Mouse (Mus musculus) heart, embryonic 10.5 days (tissue): ENCODE data around the gene Cit. TPM values are rescaled to one million over a fixed set of nuclear protein-coding genes. Genes with fewer than 3 reads are reported as not detected.

Source experiments
- DNase-seq: peaks from one replicate; pipeline ENCODE4 v3.0.0-alpha.2; 2017; ENCODE audit warnings: low spot score
- H3K27ac ChIP-seq: fragments of 300-500 bp; sonication (generic); 2 replicates; pipeline ENCODE4 v1.5.1; 2016; ENCODE audit warnings: mild to moderate bottlenecking
- H3K27me3 ChIP-seq: fragments of 300-500 bp; sonication (generic); 2 replicates; pipeline ENCODE4 v1.6.1; 2016; ENCODE audit warnings: mild to moderate bottlenecking; ENCODE audit not compliant: poor library complexity, insufficient read depth, severe bottlenecking
- H3K36me3 ChIP-seq: fragments of 300-500 bp; sonication (generic); 2 replicates; pipeline ENCODE4 v1.6.1; 2016; ENCODE audit warnings: mild to moderate bottlenecking, moderate library complexity
- H3K4me1 ChIP-seq: fragments of 300-500 bp; sonication (generic); 2 replicates; pipeline ENCODE4 v1.6.1; 2016; ENCODE audit warnings: mild to moderate bottlenecking
- H3K4me3 ChIP-seq: fragments of 300-500 bp; sonication (generic); 2 replicates; pipeline ENCODE4 v1.5.1; 2016; ENCODE audit warnings: mild to moderate bottlenecking, moderate library complexity
- H3K9me3 ChIP-seq: fragments of 300-500 bp; sonication (generic); 2 replicates; pipeline ENCODE4 v1.6.1; 2016; ENCODE audit warnings: mild to moderate bottlenecking, moderate library complexity
- WGBS: fragments of 180-500 bp; shearing (Covaris S2); methylation state at CpG from one replicate; pipeline ENCODE4 v1.1.7; 2016; 5-methylcytosine and 5-hydroxymethylcytosine counted together
- polyA plus RNA-seq: library from polyadenylated mRNA; unstranded; fragments of >200 nt; fragmentation: Nextera tagmentation; extraction: Ambion mirVana; gene quantifications from 2 replicates; pipeline ENCODE4 v1.2.1, GENCODE M21; 2016

Gene Cit
- polyA plus RNA-seq, 1 experiment from 2014 or later, result 38.5 TPM

DNA sequence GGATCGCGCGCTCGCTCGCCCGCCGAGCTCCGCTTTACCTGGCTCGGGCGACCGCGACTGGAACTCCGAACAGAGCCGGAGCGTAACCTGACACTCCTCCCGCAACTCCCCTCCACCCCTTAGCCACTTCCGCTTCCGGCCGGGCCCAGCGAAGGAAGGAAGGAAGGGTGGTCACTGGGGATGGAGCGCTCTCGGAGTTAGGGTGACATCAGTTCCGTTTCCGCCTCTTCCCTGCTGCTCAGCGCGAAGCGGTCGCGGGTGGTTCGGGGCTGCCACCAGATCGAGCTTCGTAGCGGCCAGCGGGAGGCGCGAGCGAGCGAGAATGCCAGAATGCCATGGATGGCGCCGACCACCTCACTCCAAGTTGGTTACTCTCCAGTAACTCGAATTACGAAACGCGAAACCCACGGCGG is 179.3 kb downstream of the Cit start, which contains the start of gene Prkab1:
TSS of gene Prkab1 (minus strand) at position 182 of the 413 bp plus-strand sequence.
- no peaks in the 10 kb centered on the region for H3K9me3 ChIP-seq
- WGBS, result under 1% methylated on average over 46 of the region's 46 CpGs
- peak within 1 kb of the TSS; percentile 89 for H3K4me3 ChIP-seq
- no peaks in the 10 kb centered on the region for H3K27me3 ChIP-seq
- peak within 1 kb of the TSS; percentile 94 for H3K27ac ChIP-seq
- H3K4me1 ChIP-seq, result peaks cover 44% of the 10 kb centered on the region
- peaks cover 24% of the 10 kb centered on the region for H3K36me3 ChIP-seq
- DNase-seq, result peak; percentile 98

GRCm38 (mm10) chr5:116026107-116026506 is 181.0 kb downstream of the Cit start:
- Histone ChIP-seq H3K27ac (no peak overlapping the region), H3K27me3 (no peaks in the 10 kb centered on the region), H3K4me1 (peaks cover 39% of the 10 kb centered on the region), H3K36me3 (peaks cover 7% of the 10 kb centered on the region), H3K4me3 (no peak overlapping the region), H3K9me3 (no peaks in the 10 kb centered on the region)
- WGBS, result 78% methylated on average over 5 of the region's 5 CpGs
- DNase-seq, result no peak

- Histone ChIP-seq H3K27ac (peak overlapping the region; percentile 3; the same call in 1 of the 2 replicates), H3K36me3 (peaks cover 2% of the 10 kb centered on the region), H3K9me3 (no peaks in the 10 kb centered on the region), H3K4me1 (peaks cover 36% of the 10 kb centered on the region), H3K27me3 (no peaks in the 10 kb centered on the region), H3K4me3 (no peak overlapping the region)
- WGBS, result 43% methylated on average over 14 of the region's 14 CpGs
- peak; percentile 95 for DNase-seq
These were observed 181.5 kb downstream of the Cit start for GRCm38 (mm10) chr5:116026561-116026960.

- H3K27ac ChIP-seq, result 0 out of 2 replicates have a peak overlapping the region, but pooled peaks have one; percentile 36
- 38% methylated on average over 7 of the region's 7 CpGs for WGBS
- H3K36me3 ChIP-seq, result no peaks in the 10 kb centered on the region
- H3K27me3 ChIP-seq, result no peaks in the 10 kb centered on the region
- DNase-seq, result no peak
- no peak overlapping the region for H3K4me3 ChIP-seq
- peaks cover 18% of the 10 kb centered on the region for H3K4me1 ChIP-seq
- H3K9me3 ChIP-seq, result no peaks in the 10 kb centered on the region
These were observed 184.0 kb downstream of the Cit start for GRCm38 (mm10) chr5:116029071-116029470.

- H3K27me3 ChIP-seq, result no peaks in the 10 kb centered on the region
- peak overlapping the region; percentile 38; the same call in 1 of the 2 replicates for H3K4me3 ChIP-seq
- H3K9me3 ChIP-seq, result no peaks in the 10 kb centered on the region
- H3K36me3 ChIP-seq, result no peaks in the 10 kb centered on the region
- H3K4me1 ChIP-seq, result peaks cover 15% of the 10 kb centered on the region
- DNase-seq, result no peak
- H3K27ac ChIP-seq, result no peak overlapping the region
- WGBS, result 5% methylated on average over 19 of the region's 19 CpGs
These were observed 185.6 kb downstream of the Cit start for GRCm38 (mm10) chr5:116030566-116031189.

- H3K4me3 ChIP-seq, result peak overlapping the region; percentile 38; the same call in 1 of the 2 replicates
These were observed 186.1 kb downstream of the Cit start for GRCm38 (mm10) chr5:116031190-116031577.

GRCm38 (mm10) chr5:116036465-116036864 is 191.4 kb downstream of the Cit start:
- WGBS, result 59% methylated on average over 16 of the region's 16 CpGs
- no peak for DNase-seq
- H3K27me3 ChIP-seq, result peaks cover 17% of the 10 kb centered on the region

More at GRCm38 (mm10) chr5:116031190-116031577, 186.1 kb downstream of the Cit start:
- peaks cover 15% of the 10 kb centered on the region for H3K4me1 ChIP-seq
- no peak for DNase-seq
- peaks cover 4% of the 10 kb centered on the region; the same call in 1 of the 2 replicates for H3K27me3 ChIP-seq
- 4% methylated on average over 14 of the region's 14 CpGs for WGBS
- H3K27ac ChIP-seq, result no peak overlapping the region
- no peaks in the 10 kb centered on the region for H3K36me3 ChIP-seq
- H3K9me3 ChIP-seq, result no peaks in the 10 kb centered on the region

GRCm38 (mm10) chr5:116037731-116038130 is 192.7 kb downstream of the Cit start:
- DNase-seq, result no peak
- no peak overlapping the region for H3K27ac ChIP-seq
- H3K36me3 ChIP-seq, result no peaks in the 10 kb centered on the region
- no peaks in the 10 kb centered on the region for H3K9me3 ChIP-seq
- peaks cover 17% of the 10 kb centered on the region for H3K27me3 ChIP-seq
- H3K4me1 ChIP-seq, result no peaks in the 10 kb centered on the region
- WGBS, result 41% methylated on average over 12 of the region's 12 CpGs
- no peak overlapping the region for H3K4me3 ChIP-seq

More at GRCm38 (mm10) chr5:116036465-116036864, 191.4 kb downstream of the Cit start:
- Histone ChIP-seq H3K4me3 (no peak overlapping the region), H3K36me3 (no peaks in the 10 kb centered on the region), H3K4me1 (no peaks in the 10 kb centered on the region), H3K9me3 (no peaks in the 10 kb centered on the region), H3K27ac (no peak overlapping the region)

GRCm38 (mm10) chr5:116039706-116040105 is 194.6 kb downstream of the Cit start:
- H3K27ac ChIP-seq, result no peak overlapping the region
- H3K36me3 ChIP-seq, result no peaks in the 10 kb centered on the region
- peak overlapping the region; percentile 31; the same call in 1 of the 2 replicates for H3K4me3 ChIP-seq
- no peak for DNase-seq
- H3K4me1 ChIP-seq, result no peaks in the 10 kb centered on the region
- no peaks in the 10 kb centered on the region for H3K9me3 ChIP-seq
- peaks cover 17% of the 10 kb centered on the region for H3K27me3 ChIP-seq
- WGBS, result 23% methylated on average over 11 of the region's 11 CpGs

DNA sequence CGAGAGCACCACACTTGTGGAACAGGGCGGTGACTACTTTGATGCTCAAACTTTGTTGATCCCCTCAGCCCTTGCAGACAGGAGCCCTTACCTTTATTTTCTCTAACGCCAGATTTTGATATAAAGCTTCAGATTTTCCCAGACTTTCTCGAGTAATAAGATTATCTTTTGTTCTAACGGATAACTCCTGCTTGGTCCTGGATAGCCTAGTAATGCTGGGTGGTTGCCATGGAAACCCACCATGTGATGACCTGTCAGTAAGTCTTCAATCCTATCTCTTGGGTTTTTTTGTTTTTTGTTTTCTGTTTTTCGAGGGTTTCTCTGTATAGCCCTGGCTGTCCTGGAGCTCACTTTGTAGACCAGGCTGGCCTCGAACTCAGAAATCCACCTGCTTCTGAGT is 197.2 kb downstream of the Cit start:
- Histone ChIP-seq H3K9me3 (no peaks in the 10 kb centered on the region), H3K4me1 (no peaks in the 10 kb centered on the region), H3K4me3 (no peak overlapping the region), H3K36me3 (no peaks in the 10 kb centered on the region), H3K27ac (no peak overlapping the region), H3K27me3 (peaks cover 11% of the 10 kb centered on the region; the same call in 1 of the 2 replicates)
- 63% methylated on average over 7 of the region's 7 CpGs for WGBS
- no peak for DNase-seq

GRCm38 (mm10) chr5:116045581-116045980 is 200.5 kb downstream of the Cit start:
- H3K36me3 ChIP-seq, result no peaks in the 10 kb centered on the region
- no peak overlapping the region for H3K4me3 ChIP-seq
- DNase-seq, result no peak
- no peak overlapping the region for H3K27ac ChIP-seq
- WGBS, result 85% methylated on average over 8 of the region's 8 CpGs
- no peaks in the 10 kb centered on the region for H3K4me1 ChIP-seq
- no peaks in the 10 kb centered on the region; the same call in 1 of the 2 replicates for H3K27me3 ChIP-seq
- H3K9me3 ChIP-seq, result no peaks in the 10 kb centered on the region

DNA sequence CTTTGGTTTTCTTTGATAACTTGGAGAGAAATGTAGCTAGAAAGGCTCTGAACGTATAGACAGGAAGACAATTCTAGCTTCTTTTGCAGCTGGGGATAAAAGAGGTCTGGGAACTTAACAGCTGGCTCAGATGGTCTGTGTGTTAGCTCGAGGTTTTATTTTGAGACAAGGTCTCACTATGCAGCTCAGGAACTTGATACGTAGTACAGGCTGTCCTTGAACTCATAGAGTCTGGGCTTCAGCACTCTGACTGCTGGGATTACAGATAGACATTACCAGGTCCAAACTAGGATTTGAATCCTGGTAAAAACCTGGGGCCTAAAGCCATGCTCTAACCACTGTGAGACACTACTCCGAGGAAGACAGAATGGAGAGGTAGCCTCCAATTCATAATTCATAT is 201.2 kb downstream of the Cit start:
- no peaks in the 10 kb centered on the region for H3K4me1 ChIP-seq
- H3K9me3 ChIP-seq, result no peaks in the 10 kb centered on the region
- H3K4me3 ChIP-seq, result no peak overlapping the region
- 71% methylated on average over 4 of the region's 4 CpGs for WGBS
- DNase-seq, result no peak
- no peaks in the 10 kb centered on the region for H3K36me3 ChIP-seq
- no peaks in the 10 kb centered on the region for H3K27me3 ChIP-seq
- H3K27ac ChIP-seq, result no peak overlapping the region

GRCm38 (mm10) chr5:116048321-116048720 is 203.2 kb downstream of the Cit start:
- no peak overlapping the region for H3K4me3 ChIP-seq
- no peaks in the 10 kb centered on the region for H3K4me1 ChIP-seq
- no peaks in the 10 kb centered on the region for H3K27me3 ChIP-seq
- no peaks in the 10 kb centered on the region for H3K9me3 ChIP-seq
- no peak for DNase-seq
- no peak overlapping the region for H3K27ac ChIP-seq
- no peaks in the 10 kb centered on the region for H3K36me3 ChIP-seq
- WGBS, result 79% methylated on average over 3 of the region's 3 CpGs
